Mouse (Mus musculus): Measurements from ENCODE around the gene Tctn3. TPM values are rescaled to one million over a fixed set of nuclear protein-coding genes. Genes with fewer than 3 reads are reported as not detected.

Gene Tctn3
- total RNA-seq, 2 experiments from 2014 or later = 6.4 to 15.2 TPM

GRCm38 (mm10) chr19:40567616-40568015 is 44.4 kb downstream of the Tctn3 start:
- ATAC-seq (replicated peaks; ENCODE audit: low FRiP score, low TSS enrichment, poor library complexity, severe bottlenecking) = no peak

DNA sequence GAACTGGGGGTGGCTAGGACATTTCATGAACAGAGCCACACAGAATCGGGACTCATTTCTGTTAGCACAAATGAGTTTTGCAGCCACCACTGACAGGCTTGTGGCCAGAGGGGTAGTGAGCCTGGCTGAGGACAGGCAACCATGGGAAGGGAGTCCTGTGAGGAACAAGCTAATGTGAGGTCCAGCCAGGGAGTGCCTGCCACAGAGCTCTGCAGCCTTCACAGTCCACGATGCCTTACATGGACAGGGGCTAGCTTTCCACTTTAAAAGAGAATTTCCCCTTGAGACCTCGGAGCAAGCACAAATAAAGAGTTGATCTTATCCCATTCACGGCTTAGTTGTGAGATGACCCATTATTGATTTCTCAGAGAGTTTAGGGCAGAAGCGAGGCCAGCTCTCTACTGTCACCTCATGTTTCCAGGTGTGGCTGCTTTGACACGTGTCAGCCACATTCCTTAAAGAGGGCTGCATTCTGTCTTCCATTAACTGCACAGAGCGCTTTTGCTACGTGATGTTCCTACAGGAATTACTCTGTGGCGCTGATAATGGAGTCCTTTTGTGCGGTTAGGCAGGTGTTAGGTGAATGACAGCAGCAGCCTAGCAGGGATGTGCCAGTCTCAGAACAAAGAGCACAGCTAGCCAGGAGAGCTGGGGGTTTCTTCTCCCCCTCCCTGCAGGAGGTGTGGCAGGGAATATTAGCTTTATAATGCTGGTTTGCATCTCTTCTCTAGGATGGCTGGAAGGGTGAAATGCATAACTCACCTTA is 48.0 kb downstream of the Tctn3 start:
- no peak for ATAC-seq (replicated peaks; ENCODE audit: low FRiP score, low TSS enrichment, poor library complexity, severe bottlenecking)

DNA sequence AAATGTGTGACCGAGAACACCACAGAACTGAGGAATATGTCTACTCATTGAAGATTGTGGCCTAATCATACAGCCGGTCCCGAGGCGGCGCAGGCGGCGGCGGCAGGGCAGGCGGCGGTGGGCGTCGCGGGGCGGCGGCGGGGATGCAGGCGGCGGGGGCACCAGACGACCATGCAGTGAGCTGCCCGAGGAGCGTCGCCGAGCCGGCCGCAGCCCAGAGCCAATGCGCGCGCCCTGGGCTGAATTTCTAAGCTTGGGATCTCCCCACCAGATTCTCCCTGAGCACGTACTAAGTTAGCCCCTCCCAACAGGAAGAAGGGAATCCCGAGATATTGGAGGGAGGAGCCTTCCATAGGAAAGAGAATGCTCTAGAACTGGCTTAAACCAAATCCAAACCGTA is 50.5 kb downstream of the Tctn3 start:
- ATAC-seq (replicated peaks; ENCODE audit: low FRiP score, low TSS enrichment, poor library complexity, severe bottlenecking) = peak; percentile 75; the same call in 1 of the 2 replicates

DNA sequence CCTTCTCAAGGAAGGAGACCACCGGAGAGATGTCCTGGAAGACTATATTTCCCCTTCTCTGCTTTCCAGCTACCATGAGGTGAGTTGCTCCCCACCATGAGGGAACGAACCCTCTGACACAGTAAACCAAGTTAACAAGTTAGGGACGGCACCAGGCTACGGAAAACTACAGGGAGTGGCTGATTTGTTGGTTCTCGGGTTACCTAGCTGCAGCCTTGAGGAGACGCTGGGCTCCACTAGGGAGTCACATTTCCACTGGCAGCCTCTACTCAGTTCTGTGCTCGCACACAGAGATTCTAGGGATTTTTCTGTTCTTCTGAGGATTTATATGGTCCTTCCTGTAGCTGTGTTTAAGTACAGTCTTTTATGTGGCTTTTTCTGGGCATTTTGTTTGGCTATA is 56.0 kb downstream of the Tctn3 start:
- ATAC-seq (replicated peaks; ENCODE audit: low FRiP score, low TSS enrichment, poor library complexity, severe bottlenecking) = no peak

DNA sequence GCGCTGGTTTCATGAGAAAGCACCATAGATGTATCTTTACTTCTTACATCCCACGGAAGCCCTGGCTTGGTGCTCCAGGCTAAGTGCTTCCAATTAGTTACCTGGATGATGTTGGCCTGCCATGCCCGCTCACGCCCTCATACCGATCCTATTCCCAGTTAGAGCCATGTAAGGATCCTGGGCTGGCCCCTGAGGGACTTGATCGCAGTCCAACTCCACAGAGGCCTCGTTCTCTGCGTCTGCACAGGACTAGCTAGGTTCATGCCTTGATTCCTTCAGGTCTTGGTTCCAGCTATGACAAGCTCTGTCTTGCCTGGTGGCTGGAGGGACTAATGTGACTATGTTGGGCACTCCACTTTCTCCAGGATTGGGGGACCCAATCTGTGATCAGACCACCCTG is 56.9 kb downstream of the Tctn3 start:
- no peak for ATAC-seq (replicated peaks; ENCODE audit: low FRiP score, low TSS enrichment, poor library complexity, severe bottlenecking)

DNA sequence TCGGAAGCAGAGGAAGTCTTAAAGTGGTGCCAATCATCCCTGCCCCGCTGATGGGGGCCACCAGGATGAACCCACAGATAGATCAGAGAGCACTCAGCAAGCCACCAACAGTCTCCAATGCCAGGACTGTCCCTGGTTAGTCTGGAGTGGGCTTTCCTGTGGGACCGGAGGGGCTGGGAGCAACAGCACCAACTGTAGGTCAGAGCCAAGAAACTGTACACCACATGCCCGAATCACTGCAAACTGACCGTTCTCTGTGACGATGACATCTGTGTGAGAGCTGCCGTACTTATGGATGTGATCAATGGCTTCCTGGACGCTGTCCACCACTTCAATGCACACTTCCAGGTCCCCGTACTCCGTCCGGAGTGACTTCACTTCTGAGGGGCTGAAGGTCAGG is 57.7 kb downstream of the Tctn3 start:
- ATAC-seq (replicated peaks; ENCODE audit: low FRiP score, low TSS enrichment, poor library complexity, severe bottlenecking) = no peak

GRCm38 (mm10) chr19:40553849-40554248 is 58.2 kb downstream of the Tctn3 start:
- ATAC-seq (replicated peaks; ENCODE audit: low FRiP score, low TSS enrichment, poor library complexity, severe bottlenecking) = no peak

- ATAC-seq (replicated peaks; ENCODE audit: low FRiP score, low TSS enrichment, poor library complexity, severe bottlenecking) = peak; percentile 97
Observed at GRCm38 (mm10) chr19:40553014-40553789, 58.8 kb downstream of the Tctn3 start.

DNA sequence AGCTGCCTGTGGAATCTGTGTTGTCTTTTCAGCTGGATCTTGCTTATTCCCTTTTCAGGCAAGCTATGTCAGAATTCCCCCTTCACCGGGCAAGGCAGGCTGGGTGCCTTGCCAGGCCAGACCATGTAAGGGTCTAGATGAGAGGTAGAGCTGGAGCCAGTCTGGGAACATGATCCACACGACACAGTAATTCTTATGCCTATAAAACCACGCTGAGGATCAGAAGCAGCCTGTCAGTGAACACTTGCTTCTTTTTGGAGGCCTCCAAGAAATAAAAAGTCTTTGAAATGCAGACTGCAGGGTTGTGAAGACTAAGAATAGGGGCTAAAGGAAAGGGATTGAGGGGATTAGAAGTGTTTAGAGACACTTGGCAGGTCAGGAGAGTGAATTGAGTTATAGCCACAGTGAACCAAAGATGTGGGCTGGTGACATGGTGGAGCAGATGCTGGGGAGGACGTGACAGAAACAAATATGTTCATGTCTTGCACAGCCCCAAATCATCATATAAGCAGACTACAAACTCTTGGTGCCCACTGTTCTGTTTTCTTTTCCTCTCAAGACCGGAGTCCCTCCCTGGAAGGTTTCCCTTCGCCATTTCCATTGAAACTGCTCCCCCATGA is 62.4 kb downstream of the Tctn3 start:
- ATAC-seq (replicated peaks; ENCODE audit: low FRiP score, low TSS enrichment, poor library complexity, severe bottlenecking) = no peak

DNA sequence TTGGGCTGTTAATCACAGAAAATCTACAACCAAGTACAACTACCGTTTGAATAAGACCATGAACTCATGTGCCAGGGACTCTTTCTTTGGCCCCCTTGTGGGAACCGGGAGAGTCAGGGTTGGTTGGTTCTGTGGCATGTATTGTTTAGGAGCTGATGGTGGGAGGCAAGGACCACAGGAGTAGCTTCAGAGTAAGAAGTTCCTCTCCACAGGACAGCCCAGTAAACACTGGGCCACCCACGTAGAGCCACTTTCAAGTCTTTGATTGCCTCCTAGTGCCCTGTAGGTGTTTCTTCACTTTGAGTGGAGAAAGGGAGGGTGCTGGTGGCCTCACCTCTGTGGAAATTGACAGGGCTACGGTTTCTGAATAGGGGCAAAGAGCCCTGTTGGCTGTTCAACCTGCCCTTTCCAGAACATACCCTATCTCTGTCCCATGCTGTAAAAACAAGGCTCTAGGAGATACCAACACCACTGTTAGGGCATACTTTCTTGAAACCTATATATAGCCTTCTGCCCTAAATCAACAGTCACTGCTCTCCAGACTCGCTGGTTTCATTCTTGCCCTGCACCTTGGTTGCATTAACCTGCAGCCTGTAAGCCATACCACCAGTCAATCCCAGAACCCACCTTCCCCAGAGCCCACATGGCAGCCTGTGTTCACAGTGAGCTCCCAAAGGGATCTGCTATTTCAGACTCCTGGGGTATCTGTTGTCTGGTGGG is 63.1 kb downstream of the Tctn3 start:
- ATAC-seq (replicated peaks; ENCODE audit: low FRiP score, low TSS enrichment, poor library complexity, severe bottlenecking) = no peak

GRCm38 (mm10) chr19:40548386-40548785 is 63.6 kb downstream of the Tctn3 start:
- no peak for ATAC-seq (replicated peaks; ENCODE audit: low FRiP score, low TSS enrichment, poor library complexity, severe bottlenecking)

Other genes starting within 250 kb of the Tctn3 start
- 13.9 and 33.6 TPM in 2 replicates for gene Sorbs1, start 98.5 kb downstream of the Tctn3 start, total RNA-seq (2014; fragmentation: Nextera tagmentation)
- 12.3 and 30.4 TPM in 2 replicates for gene Sorbs1, start 98.5 kb downstream of the Tctn3 start, total RNA-seq (2017)
- 89.6 and 91.3 TPM in 2 replicates for gene Aldh18a1, start 23.8 kb downstream of the Tctn3 start, total RNA-seq (2014; fragmentation: Nextera tagmentation)
- 69.1 and 106 TPM in 2 replicates for gene Aldh18a1, start 23.8 kb downstream of the Tctn3 start, total RNA-seq (2017)
- gene Entpd1, start 133 bp upstream of the Tctn3 start, total RNA-seq (2014; fragmentation: Nextera tagmentation) = 0.89 TPM in 1 of 2 replicates, not detected in the other
- 0.09 and 4.6 TPM in 2 replicates for gene Entpd1, start 133 bp upstream of the Tctn3 start, total RNA-seq (2017)
- gene Cc2d2b, start 136.5 kb upstream of the Tctn3 start, total RNA-seq (2014; fragmentation: Nextera tagmentation) = 1.6 TPM in 1 of 2 replicates, not detected in the other
- gene Cc2d2b, start 136.5 kb upstream of the Tctn3 start, total RNA-seq (2017) = 3.3 and 11.4 TPM in 2 replicates
- 3.8 and 4.6 TPM in 2 replicates for gene Ccnj, start 219.0 kb upstream of the Tctn3 start, total RNA-seq (2014; fragmentation: Nextera tagmentation)
- 4.4 and 6.2 TPM in 2 replicates for gene Ccnj, start 219.0 kb upstream of the Tctn3 start, total RNA-seq (2017)

Data from megakaryocyte-erythroid progenitor cell, adult 5-6 weeks (primary cell).